ENCODE assay signal across 22 mouse cellular contexts in the genomic region with DNA sequence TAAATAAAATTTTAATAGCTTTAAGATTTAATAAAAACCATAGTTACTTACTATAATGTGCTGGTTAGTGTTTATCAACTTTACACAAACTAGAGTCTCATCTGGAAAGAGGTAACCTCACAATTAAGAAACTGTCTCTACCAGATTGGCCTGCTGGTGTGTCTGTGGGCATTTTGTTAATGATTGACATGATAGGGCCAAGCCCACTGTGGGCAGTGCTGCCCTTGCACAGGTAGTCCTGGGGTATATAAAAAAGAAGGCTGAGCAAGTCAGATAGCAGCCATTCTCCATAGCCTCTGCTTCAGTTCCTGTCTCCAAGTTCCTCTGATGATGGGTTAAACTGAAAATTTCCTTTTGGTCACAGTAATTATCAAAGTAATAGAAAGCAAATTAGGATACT.
"Had no signal": no experiment of that assay in that cellular context is flagged by ENCODE, and none has a peak within 500 bp of the region (broad histone marks: within the 10 kb centered on the region; RNA-seq: fewer than 3 reads in every experiment).

No protein-coding gene starts in this region.

- H3K9ac ChIP-seq: heart, embryonic 12.5 days; hindbrain, embryonic 12.5 days; hindbrain, embryonic 14.5 days; limb, embryonic 13.5 days; limb, embryonic 15.5 days; liver, embryonic 12.5 days; liver, embryonic 14.5 days had no signal

- H3K4me3 ChIP-seq: gastrocnemius, adult 2 months; heart, embryonic 10.5 days; heart, embryonic 12.5 days; hindbrain, embryonic 10.5 days; hindbrain, embryonic 12.5 days; limb, embryonic 13.5 days; limb, embryonic 15.5 days; liver, embryonic 12.5 days had no signal

- H3K27ac ChIP-seq: gastrocnemius, adult 2 months; heart, embryonic 10.5 days; hindbrain, embryonic 10.5 days; hindbrain, embryonic 12.5 days; hindbrain, embryonic 14.5 days; kidney, postnatal 0 days; limb, embryonic 13.5 days; limb, embryonic 15.5 days; liver, embryonic 12.5 days; liver, embryonic 14.5 days had no signal

- DNase-seq: gastrocnemius, adult 2 months; gastrocnemius, postnatal 10 days; gastrocnemius, postnatal 25 days; heart, adult 18-20 months; heart, postnatal 10 days; heart, postnatal 4 days; kidney, adult 11 months; layer of hippocampus, adult 9-11 months; layer of hippocampus, postnatal 36 days had no signal

- H3K27me3 ChIP-seq: heart, embryonic 12.5 days; hindbrain, embryonic 12.5 days; limb, embryonic 13.5 days; limb, embryonic 15.5 days; liver, embryonic 12.5 days had no signal

- H3K9me3 ChIP-seq: heart, embryonic 10.5 days; heart, embryonic 12.5 days; hindbrain, embryonic 10.5 days; hindbrain, embryonic 12.5 days; limb, embryonic 13.5 days; limb, embryonic 15.5 days; liver, embryonic 12.5 days had no signal

- H3K4me2 ChIP-seq: heart, embryonic 12.5 days; hindbrain, embryonic 12.5 days; hindbrain, embryonic 14.5 days; limb, embryonic 13.5 days; limb, embryonic 15.5 days; liver, embryonic 12.5 days had no signal

- H3K4me1 ChIP-seq: heart, embryonic 10.5 days; heart, embryonic 12.5 days; hindbrain, embryonic 10.5 days; hindbrain, embryonic 12.5 days; limb, embryonic 13.5 days; limb, embryonic 15.5 days had no signal

- ATAC-seq: forebrain, embryonic 16.5 days; hindbrain, embryonic 16.5 days; inflammation-experienced regulatory T-cells, adult 6 months had no signal
